Mouse (Mus musculus) heart, embryonic 10.5 days (tissue): ENCODE measurements around the gene Vps33b. TPM values are rescaled to one million over a fixed set of nuclear protein-coding genes. Genes with fewer than 3 reads are reported as not detected.

Source experiments
- DNase-seq: peaks from one replicate; pipeline ENCODE4 v3.0.0-alpha.2; 2017; ENCODE audit warnings: low spot score
- H3K27ac ChIP-seq: fragments of 300-500 bp; sonication (generic); 2 replicates; pipeline ENCODE4 v1.5.1; 2016; ENCODE audit warnings: mild to moderate bottlenecking
- H3K27me3 ChIP-seq: fragments of 300-500 bp; sonication (generic); 2 replicates; pipeline ENCODE4 v1.6.1; 2016; ENCODE audit warnings: mild to moderate bottlenecking; ENCODE audit not compliant: poor library complexity, insufficient read depth, severe bottlenecking
- H3K36me3 ChIP-seq: fragments of 300-500 bp; sonication (generic); 2 replicates; pipeline ENCODE4 v1.6.1; 2016; ENCODE audit warnings: mild to moderate bottlenecking, moderate library complexity
- H3K4me1 ChIP-seq: fragments of 300-500 bp; sonication (generic); 2 replicates; pipeline ENCODE4 v1.6.1; 2016; ENCODE audit warnings: mild to moderate bottlenecking
- H3K4me3 ChIP-seq: fragments of 300-500 bp; sonication (generic); 2 replicates; pipeline ENCODE4 v1.5.1; 2016; ENCODE audit warnings: mild to moderate bottlenecking, moderate library complexity
- H3K9me3 ChIP-seq: fragments of 300-500 bp; sonication (generic); 2 replicates; pipeline ENCODE4 v1.6.1; 2016; ENCODE audit warnings: mild to moderate bottlenecking, moderate library complexity
- WGBS: fragments of 180-500 bp; shearing (Covaris S2); methylation state at CpG from one replicate; pipeline ENCODE4 v1.1.7; 2016; 5-methylcytosine and 5-hydroxymethylcytosine counted together
- polyA plus RNA-seq: library from polyadenylated mRNA; unstranded; fragments of >200 nt; fragmentation: Nextera tagmentation; extraction: Ambion mirVana; gene quantifications from 2 replicates; pipeline ENCODE4 v1.2.1, GENCODE M21; 2016

Vps33b gene
- polyA plus RNA-seq: 14.5 and 15.3 TPM in 2 replicates

GRCm38 (mm10) chr7:80268897-80269750 lies at the start of gene Vps33b:
TSS of gene Vps33b (plus strand) at chr7:80269649.
- Histone ChIP-seq H3K9me3 (peaks cover under 1% of the 10 kb centered on the region; the same call in 1 of the 2 replicates), H3K4me1 (peaks cover 23% of the 10 kb centered on the region), H3K36me3 (peaks cover 51% of the 10 kb centered on the region), H3K27me3 (no peaks in the 10 kb centered on the region), H3K4me3 (peak within 1 kb of the TSS; percentile 90), H3K27ac (peak within 1 kb of the TSS; percentile 89)
- DNase-seq: peak; percentile 97
- WGBS: 4% methylated on average over 21 of the region's 21 CpGs

- WGBS: 92% methylated on average over 9 of the region's 9 CpGs
- no peak for DNase-seq
- H3K27ac ChIP-seq: no peak overlapping the region
- no peaks in the 10 kb centered on the region for H3K9me3 ChIP-seq
- H3K36me3 ChIP-seq: peaks cover 87% of the 10 kb centered on the region
- peaks cover under 1% of the 10 kb centered on the region; the same call in 1 of the 2 replicates for H3K4me1 ChIP-seq
- no peaks in the 10 kb centered on the region for H3K27me3 ChIP-seq
- no peak overlapping the region for H3K4me3 ChIP-seq
Measured at GRCm38 (mm10) chr7:80220237-80220797, 49.1 kb upstream of the Vps33b start.

- H3K36me3 ChIP-seq: peaks cover 85% of the 10 kb centered on the region
- H3K4me1 ChIP-seq: no peaks in the 10 kb centered on the region
- 90% methylated on average over 4 of the region's 4 CpGs for WGBS
- no peak overlapping the region for H3K4me3 ChIP-seq
- DNase-seq: no peak
- no peaks in the 10 kb centered on the region for H3K27me3 ChIP-seq
- H3K9me3 ChIP-seq: no peaks in the 10 kb centered on the region
- H3K27ac ChIP-seq: no peak overlapping the region
Measured at GRCm38 (mm10) chr7:80221179-80221750, 48.2 kb upstream of the Vps33b start.

DNA sequence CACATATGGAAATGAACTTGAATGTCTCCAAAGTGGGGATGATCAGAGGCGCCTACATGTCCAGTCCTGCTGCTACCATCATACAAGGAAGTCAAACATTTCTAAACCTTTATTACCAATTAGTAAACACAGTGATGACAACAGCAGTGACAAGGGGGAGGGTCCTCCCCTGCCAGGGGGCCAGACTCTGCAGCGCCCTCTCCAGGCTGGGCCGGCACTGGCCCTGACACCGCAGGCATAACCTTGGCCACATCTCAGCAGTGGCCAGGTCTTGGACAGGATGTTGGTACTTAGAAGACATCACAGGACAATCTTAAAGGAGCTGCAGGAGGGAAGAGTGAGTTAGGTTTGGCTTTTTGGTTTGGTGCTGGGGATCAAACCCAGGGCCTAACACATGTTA lies 42.4 kb upstream of the Vps33b start:
- H3K27me3 ChIP-seq: peaks cover 7% of the 10 kb centered on the region; the same call in 1 of the 2 replicates
- WGBS: 92% methylated on average over 4 of the region's 4 CpGs
- H3K36me3 ChIP-seq: peaks cover 53% of the 10 kb centered on the region
- DNase-seq: no peak
- H3K4me1 ChIP-seq: peaks cover 12% of the 10 kb centered on the region
- no peak overlapping the region for H3K27ac ChIP-seq
- H3K4me3 ChIP-seq: no peak overlapping the region
- H3K9me3 ChIP-seq: no peaks in the 10 kb centered on the region

DNA sequence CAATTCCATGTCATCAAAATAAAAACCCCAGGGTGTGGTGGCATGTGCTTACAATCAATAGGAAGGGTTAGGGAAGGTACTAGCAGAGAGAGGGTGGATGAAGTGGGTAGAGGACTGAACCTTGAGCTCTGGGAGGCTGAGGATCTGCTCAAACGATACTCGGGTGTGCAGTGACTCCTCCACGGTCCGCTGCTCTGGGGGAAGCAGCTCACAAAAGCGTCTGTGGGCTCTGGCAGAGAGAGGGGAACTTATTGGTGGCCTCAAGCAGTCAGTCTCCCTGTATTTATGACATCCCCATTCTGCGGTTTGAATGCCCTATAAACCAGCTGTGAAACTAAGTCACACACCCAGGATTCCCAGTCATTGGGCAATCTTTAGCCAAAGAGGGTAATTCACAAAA lies 39.3 kb upstream of the Vps33b start:
- no peak for DNase-seq
- Histone ChIP-seq H3K4me3 (no peak overlapping the region), H3K9me3 (no peaks in the 10 kb centered on the region), H3K27ac (no peak overlapping the region), H3K27me3 (peaks cover 7% of the 10 kb centered on the region; the same call in 1 of the 2 replicates), H3K4me1 (peaks cover 24% of the 10 kb centered on the region), H3K36me3 (peaks cover 34% of the 10 kb centered on the region)
- 70% methylated on average over 6 of the region's 6 CpGs for WGBS

DNA sequence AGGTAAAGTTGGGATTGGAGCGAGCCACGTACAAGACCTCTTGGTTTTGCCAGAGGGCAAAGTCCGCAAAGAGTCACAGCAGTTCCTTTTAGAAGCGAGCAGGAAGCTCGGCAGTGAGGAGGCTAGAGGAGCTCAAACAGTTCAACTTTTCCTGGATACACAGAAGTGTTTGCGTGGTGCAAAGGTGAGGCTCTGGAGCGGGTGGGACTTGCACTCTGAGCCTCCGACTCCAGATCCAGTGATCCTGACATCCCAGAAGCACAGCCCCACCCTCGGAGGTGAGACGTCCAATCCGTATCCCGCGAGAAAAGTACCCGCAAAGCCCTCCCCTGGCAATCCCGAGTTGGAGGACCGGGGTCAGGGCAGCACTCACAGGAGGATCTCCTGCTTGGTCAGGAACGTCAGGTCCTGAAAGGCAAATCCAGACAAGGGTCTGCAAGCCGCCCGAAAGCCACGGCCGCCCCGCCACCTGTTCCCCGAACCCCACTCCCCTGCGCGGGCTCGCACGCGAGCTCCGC lies 37.4 kb upstream of the Vps33b start:
- H3K36me3 ChIP-seq: peaks cover 18% of the 10 kb centered on the region
- WGBS: under 1% methylated on average over 29 of the region's 29 CpGs
- no peaks in the 10 kb centered on the region for H3K9me3 ChIP-seq
- no peak for DNase-seq
- H3K4me3 ChIP-seq: peak overlapping the region; percentile 83
- H3K27ac ChIP-seq: peak overlapping the region; percentile 73
- peaks cover 7% of the 10 kb centered on the region; the same call in 1 of the 2 replicates for H3K27me3 ChIP-seq
- peaks cover 24% of the 10 kb centered on the region for H3K4me1 ChIP-seq

DNA sequence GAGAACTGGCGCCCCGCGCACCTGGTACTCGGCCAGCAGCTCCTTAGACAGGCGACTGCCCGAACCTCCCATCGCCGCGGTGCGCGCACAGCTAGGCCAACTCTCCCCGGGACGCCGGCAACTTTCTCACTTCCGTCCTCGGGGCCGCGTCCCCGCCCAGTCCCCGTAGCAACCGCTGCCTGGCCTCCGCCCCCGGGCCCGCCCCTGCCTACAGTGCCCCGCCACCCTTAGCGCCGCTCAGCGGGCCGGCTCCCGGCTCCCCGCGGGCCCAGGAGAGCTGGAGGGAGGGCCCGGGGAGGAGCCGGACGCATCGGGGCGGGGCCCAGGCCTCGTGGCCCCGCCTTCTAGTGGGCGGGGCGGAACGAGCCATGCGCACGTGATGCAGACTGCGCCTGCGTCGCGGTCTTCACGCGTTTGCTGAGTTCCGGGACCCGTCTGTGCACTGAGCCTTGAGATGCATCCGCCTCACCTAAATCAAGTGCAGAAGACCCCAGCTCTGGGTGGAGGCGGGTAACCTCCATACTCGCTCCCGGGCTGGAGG lies 36.9 kb upstream of the Vps33b start, which contains the start of the genes Cib1 and Gdpgp1:
Gene Cib1, minus strand, starts transcription at position 325 of the 541 bp plus-strand sequence.
Gene Gdpgp1, plus strand, starts transcription at position 377 of the 541 bp plus-strand sequence.
- DNase-seq: peak; percentile 98
- under 1% methylated on average over 56 of the region's 56 CpGs for WGBS
- Histone ChIP-seq H3K4me1 (peaks cover 24% of the 10 kb centered on the region), H3K9me3 (no peaks in the 10 kb centered on the region), H3K27ac (peak within 1 kb of the TSS; percentile 73), H3K36me3 (peaks cover 15% of the 10 kb centered on the region; the same call in 1 of the 2 replicates), H3K4me3 (peak within 1 kb of the TSS; percentile 83), H3K27me3 (peaks cover 7% of the 10 kb centered on the region; the same call in 1 of the 2 replicates)

- peaks cover 7% of the 10 kb centered on the region; the same call in 1 of the 2 replicates for H3K27me3 ChIP-seq
- peaks cover 24% of the 10 kb centered on the region for H3K4me1 ChIP-seq
- H3K4me3 ChIP-seq: peak overlapping the region; percentile 22; the same call in 1 of the 2 replicates
- no peak overlapping the region for H3K27ac ChIP-seq
- DNase-seq: no peak
- H3K36me3 ChIP-seq: peaks cover 16% of the 10 kb centered on the region
- no peaks in the 10 kb centered on the region for H3K9me3 ChIP-seq
- WGBS: 77% methylated on average over 9 of the region's 9 CpGs
Measured at GRCm38 (mm10) chr7:80233799-80234198, 35.6 kb upstream of the Vps33b start.

DNA sequence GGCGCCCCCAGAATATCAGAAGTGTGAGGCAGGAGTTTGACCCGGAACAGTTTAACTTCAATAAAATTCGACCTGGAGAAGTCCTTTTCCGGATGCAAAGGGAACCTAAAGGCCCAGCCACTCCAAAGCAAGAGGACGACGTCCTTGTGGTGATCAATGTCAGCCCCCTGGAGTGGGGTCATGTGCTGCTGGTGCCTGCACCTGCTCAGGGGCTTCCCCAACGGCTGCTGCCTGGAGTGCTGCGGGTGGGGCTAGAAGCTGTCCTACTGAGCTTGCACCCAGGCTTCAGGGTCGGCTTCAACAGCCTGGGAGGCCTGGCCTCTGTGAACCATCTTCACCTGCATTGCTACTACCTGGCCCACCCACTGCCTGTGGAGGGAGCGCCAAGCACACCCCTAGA lies 30.9 kb upstream of the Vps33b start:
- peaks cover 37% of the 10 kb centered on the region for H3K36me3 ChIP-seq
- H3K27me3 ChIP-seq: no peaks in the 10 kb centered on the region
- H3K4me3 ChIP-seq: no peak overlapping the region
- no peaks in the 10 kb centered on the region for H3K9me3 ChIP-seq
- H3K27ac ChIP-seq: no peak overlapping the region
- peaks cover 6% of the 10 kb centered on the region; the same call in 1 of the 2 replicates for H3K4me1 ChIP-seq
- WGBS: 87% methylated on average over 10 of the region's 10 CpGs
- DNase-seq: no peak

DNA sequence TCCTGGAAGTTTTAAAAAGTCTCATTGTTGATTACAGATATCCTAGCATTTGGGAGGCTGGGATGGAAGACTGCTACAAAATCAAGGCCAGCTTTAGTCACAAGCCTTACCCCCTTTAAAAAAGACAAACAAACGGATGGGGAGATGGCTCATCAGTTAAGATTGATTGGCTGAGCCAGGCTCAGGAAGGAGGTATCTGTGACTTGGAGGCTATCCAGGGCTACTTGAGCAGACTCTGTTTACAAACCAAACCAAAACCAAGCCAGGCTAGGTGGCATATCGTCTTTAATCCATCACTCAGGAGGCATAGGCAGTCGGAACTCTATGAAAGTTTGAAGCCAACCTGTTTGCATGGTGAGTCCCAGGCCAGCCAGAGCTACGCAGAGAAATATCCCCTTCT lies 27.8 kb upstream of the Vps33b start:
- no peak for DNase-seq

GRCm38 (mm10) chr7:80244851-80245250 lies 24.6 kb upstream of the Vps33b start:
- H3K36me3 ChIP-seq: peaks cover 14% of the 10 kb centered on the region
- no peak overlapping the region for H3K27ac ChIP-seq
- H3K4me3 ChIP-seq: no peak overlapping the region
- H3K27me3 ChIP-seq: no peaks in the 10 kb centered on the region
- peaks cover 9% of the 10 kb centered on the region; the same call in 1 of the 2 replicates for H3K4me1 ChIP-seq
- no peak for DNase-seq
- WGBS: 92% methylated on average over 4 of the region's 4 CpGs
- no peaks in the 10 kb centered on the region for H3K9me3 ChIP-seq

More for the DNA sequence above, 27.8 kb upstream of the Vps33b start:
- Histone ChIP-seq H3K4me1 (0 out of 2 replicates have a peak, but pooled peaks cover 5% of the 10 kb centered on the region), H3K36me3 (peaks cover 37% of the 10 kb centered on the region), H3K4me3 (no peak overlapping the region), H3K27me3 (no peaks in the 10 kb centered on the region), H3K27ac (no peak overlapping the region), H3K9me3 (no peaks in the 10 kb centered on the region)
- WGBS: 78% methylated on average over 4 of the region's 4 CpGs

GRCm38 (mm10) chr7:80246148-80246721 lies 23.2 kb upstream of the Vps33b start, which contains the start of gene Ttll13:
TSS of gene Ttll13 (plus strand) at chr7:80246376.
- Histone ChIP-seq H3K4me1 (peaks cover 9% of the 10 kb centered on the region; the same call in 1 of the 2 replicates), H3K4me3 (peak within 1 kb of the TSS; percentile 64), H3K27ac (peak within 1 kb of the TSS; percentile 89), H3K36me3 (peaks cover 2% of the 10 kb centered on the region), H3K27me3 (no peaks in the 10 kb centered on the region), H3K9me3 (no peaks in the 10 kb centered on the region)
- DNase-seq: peak; percentile 99
- under 1% methylated on average over 48 of the region's 48 CpGs for WGBS
